Mouse (Mus musculus) forebrain, embryonic 12.5 days (tissue): ENCODE data around the gene Tinf2. TPM values are rescaled to one million over a fixed set of nuclear protein-coding genes. Genes with fewer than 3 reads are reported as not detected.

Experiments used
- ATAC-seq: fragments of 200-750 bp; cut with Nextera tagmentation; 2 replicates; pipeline ENCODE4 v1.8.0; 2017; ENCODE audit warnings: moderate TSS enrichment; ENCODE audit not compliant: low FRiP score
- H3K27ac ChIP-seq: fragments of 300-500 bp; sonication (generic); 2 replicates; pipeline ENCODE4 v1.5.1; 2016; ENCODE audit warnings: mild to moderate bottlenecking
- H3K27me3 ChIP-seq: fragments of 300-500 bp; sonication (generic); 2 replicates; pipeline ENCODE4 v1.6.1; 2016; ENCODE audit warnings: mild to moderate bottlenecking
- H3K36me3 ChIP-seq: fragments of 300-500 bp; sonication (generic); replicated peaks from 2 replicates; pipeline ENCODE4 v1.6.1; 2016; ENCODE audit warnings: mild to moderate bottlenecking
- H3K4me1 ChIP-seq: fragments of 300-500 bp; sonication (generic); 2 replicates; pipeline ENCODE4 v1.6.1; 2016
- H3K4me2 ChIP-seq: fragments of 300-500 bp; sonication (generic); 2 replicates; pipeline ENCODE4 v1.6.1; 2016; ENCODE audit warnings: mild to moderate bottlenecking, moderate library complexity
- H3K4me3 ChIP-seq: fragments of 300-500 bp; sonication (generic); replicated peaks from 2 replicates; pipeline ENCODE4 v1.5.1; 2016; ENCODE audit warnings: mild to moderate bottlenecking
- H3K9ac ChIP-seq: fragments of 300-500 bp; sonication (generic); 2 replicates; pipeline ENCODE4 v1.6.1; 2016; ENCODE audit warnings: mild to moderate bottlenecking
- H3K9me3 ChIP-seq: fragments of 300-500 bp; sonication (generic); 2 replicates; pipeline ENCODE4 v1.6.1; 2016
- WGBS: fragments of 180-500 bp; shearing (Covaris S2); methylation state at CpG from one replicate; pipeline ENCODE4 v1.1.7; 2016; 5-methylcytosine and 5-hydroxymethylcytosine counted together
- polyA plus RNA-seq: library from polyadenylated mRNA; unstranded; fragments of >200 nt; fragmentation: Nextera tagmentation; extraction: Ambion mirVana; gene quantifications from 2 replicates; pipeline ENCODE4 v1.2.1, GENCODE M21; 2016

Gene Tinf2
- polyA plus RNA-seq, 1 experiment from 2014 or later = 68.2 TPM

- H3K27ac ChIP-seq = no peak overlapping the region
- no peak overlapping the region for H3K9ac ChIP-seq
- ATAC-seq = no peak
- H3K36me3 ChIP-seq = peaks cover 27% of the 10 kb centered on the region
- no peak overlapping the region for H3K4me3 ChIP-seq
- H3K27me3 ChIP-seq = 0 out of 2 replicates have a peak, but pooled peaks cover 4% of the 10 kb centered on the region
- H3K4me1 ChIP-seq = peaks cover 8% of the 10 kb centered on the region
- 91% methylated on average over 6 of the region's 6 CpGs for WGBS
- H3K9me3 ChIP-seq = no peaks in the 10 kb centered on the region
- H3K4me2 ChIP-seq = no peak overlapping the region
Measured at GRCm38 (mm10) chr14:55719737-55720136, 38.1 kb upstream of the Tinf2 start.

DNA sequence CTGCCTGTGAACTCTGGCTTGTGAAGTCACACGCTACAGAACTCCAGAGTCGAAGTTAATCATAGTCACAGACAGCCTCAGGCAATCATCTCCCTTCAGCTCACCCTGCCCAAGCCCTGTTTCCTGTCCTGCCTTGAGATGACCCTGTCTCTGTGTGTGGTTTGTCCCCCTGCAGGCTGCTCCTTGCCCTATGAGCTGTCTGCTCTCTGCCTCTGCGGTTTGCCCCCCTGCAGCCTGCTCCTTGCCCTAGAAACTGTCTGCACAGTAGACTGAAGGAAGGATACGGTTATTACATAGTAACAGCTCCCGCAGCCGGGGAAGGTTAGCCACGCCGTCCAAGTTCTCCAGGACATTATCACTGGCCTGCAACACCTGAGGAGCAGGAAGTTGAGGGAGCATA, 35.3 kb upstream of the Tinf2 start:
- peaks cover 12% of the 10 kb centered on the region for H3K4me1 ChIP-seq
- H3K9me3 ChIP-seq = no peaks in the 10 kb centered on the region
- peaks cover 28% of the 10 kb centered on the region for H3K27me3 ChIP-seq
- no peak overlapping the region for H3K9ac ChIP-seq
- 81% methylated on average over 8 of the region's 8 CpGs for WGBS
- no peak overlapping the region for H3K27ac ChIP-seq
- H3K4me2 ChIP-seq = no peak overlapping the region
- no peak overlapping the region for H3K4me3 ChIP-seq
- no peak for ATAC-seq
- H3K36me3 ChIP-seq = peaks cover 27% of the 10 kb centered on the region

- no peak for ATAC-seq
- H3K9ac ChIP-seq = no peak overlapping the region
- H3K27me3 ChIP-seq = peaks cover 28% of the 10 kb centered on the region
- no peak overlapping the region for H3K4me2 ChIP-seq
- WGBS = 90% methylated on average over 6 of the region's 6 CpGs
- H3K4me3 ChIP-seq = no peak overlapping the region
- no peak overlapping the region for H3K27ac ChIP-seq
- H3K36me3 ChIP-seq = peaks cover 27% of the 10 kb centered on the region
- no peaks in the 10 kb centered on the region for H3K9me3 ChIP-seq
- peaks cover 9% of the 10 kb centered on the region for H3K4me1 ChIP-seq
Measured at GRCm38 (mm10) chr14:55716271-55716670, 34.7 kb upstream of the Tinf2 start.

GRCm38 (mm10) chr14:55714893-55715292, 33.3 kb upstream of the Tinf2 start:
- no peak overlapping the region for H3K4me2 ChIP-seq
- no peak overlapping the region for H3K27ac ChIP-seq
- peaks cover 28% of the 10 kb centered on the region for H3K27me3 ChIP-seq
- H3K4me3 ChIP-seq = no peak overlapping the region
- H3K9me3 ChIP-seq = no peaks in the 10 kb centered on the region
- peaks cover 27% of the 10 kb centered on the region for H3K36me3 ChIP-seq
- no peak overlapping the region for H3K9ac ChIP-seq
- 39% methylated on average over 6 of the region's 6 CpGs for WGBS
- no peak for ATAC-seq
- peaks cover 5% of the 10 kb centered on the region; the same call in 1 of the 2 replicates for H3K4me1 ChIP-seq

DNA sequence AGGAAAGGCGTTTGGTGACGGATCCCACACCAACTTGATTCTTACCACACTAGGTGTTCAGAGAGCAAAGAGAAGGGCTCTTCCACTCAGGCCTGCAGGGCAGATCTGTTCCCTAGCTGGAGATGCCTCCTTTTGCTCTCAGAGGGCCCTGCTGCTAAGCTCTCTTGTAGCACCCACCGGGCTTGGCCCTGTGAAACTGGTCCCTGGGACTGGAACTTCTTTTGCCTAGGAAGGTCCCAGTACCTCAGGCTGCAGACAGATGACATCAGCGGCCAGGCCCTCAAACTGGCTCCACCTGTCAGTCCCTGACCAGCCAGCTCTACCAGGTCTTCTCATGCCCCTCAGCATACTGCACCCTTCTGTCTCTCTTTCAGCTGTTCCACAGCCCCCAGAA, 32.1 kb upstream of the Tinf2 start, which contains the start of gene Tgm1:
Gene Tgm1 (minus strand): TSS at position 198 of the 394 bp plus-strand sequence.
- ATAC-seq = no peak
- Histone ChIP-seq H3K9me3 (no peaks in the 10 kb centered on the region), H3K4me1 (peaks cover 5% of the 10 kb centered on the region; the same call in 1 of the 2 replicates), H3K36me3 (peaks cover 25% of the 10 kb centered on the region), H3K27ac (no peak within 1 kb of the TSS), H3K4me2 (peak within 1 kb of the TSS; percentile 26; the same call in 1 of the 2 replicates), H3K27me3 (peaks cover 28% of the 10 kb centered on the region), H3K9ac (no peak within 1 kb of the TSS), H3K4me3 (no peak within 1 kb of the TSS)
- WGBS = 24% methylated on average over 4 of the region's 4 CpGs

DNA sequence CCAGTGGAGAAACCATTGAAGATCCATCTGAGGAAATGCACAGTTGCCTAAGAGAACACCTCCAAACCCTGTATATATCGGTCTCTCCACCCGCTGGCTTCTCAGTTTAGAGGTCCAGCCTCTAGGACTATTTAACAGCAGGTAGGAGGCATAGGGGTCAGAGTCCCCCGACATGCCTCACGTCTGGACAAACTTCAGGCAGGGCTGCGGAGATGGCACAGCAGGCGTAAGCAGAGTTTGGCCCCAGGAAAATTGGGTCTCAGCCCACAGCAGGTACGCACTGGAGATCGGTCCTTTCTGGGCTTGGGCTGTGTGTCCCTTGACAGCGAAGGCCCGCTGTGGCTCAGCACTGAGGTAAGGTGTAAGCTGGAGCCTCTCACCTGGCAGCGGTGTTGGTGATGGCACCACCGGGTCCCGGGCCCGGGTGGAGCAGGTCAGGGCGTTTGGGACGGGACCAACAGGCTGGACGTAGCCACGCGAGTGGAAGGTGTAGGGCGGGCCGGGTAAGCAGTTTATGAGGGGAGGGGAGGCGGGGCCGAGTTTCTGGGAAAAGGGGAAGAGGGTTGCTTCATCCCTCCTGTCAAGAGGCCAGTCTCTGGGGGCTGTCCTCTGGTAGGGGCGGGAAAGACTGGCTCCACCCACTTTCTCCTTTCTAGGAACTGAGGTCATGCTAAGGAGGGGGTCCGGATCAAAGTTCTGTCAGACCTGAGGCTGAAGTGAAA, 31.5 kb upstream of the Tinf2 start:
- ATAC-seq = no peak
- Histone ChIP-seq H3K9me3 (no peaks in the 10 kb centered on the region), H3K4me1 (peaks cover 5% of the 10 kb centered on the region; the same call in 1 of the 2 replicates), H3K9ac (no peak overlapping the region), H3K4me3 (no peak overlapping the region), H3K4me2 (peak overlapping the region; percentile 26; the same call in 1 of the 2 replicates), H3K27ac (no peak overlapping the region), H3K36me3 (peaks cover 19% of the 10 kb centered on the region), H3K27me3 (peaks cover 28% of the 10 kb centered on the region)
- 16% methylated on average over 25 of the region's 25 CpGs for WGBS

GRCm38 (mm10) chr14:55711786-55712185, 30.2 kb upstream of the Tinf2 start:
- WGBS = 82% methylated on average over 7 of the region's 7 CpGs
- no peak for ATAC-seq

DNA sequence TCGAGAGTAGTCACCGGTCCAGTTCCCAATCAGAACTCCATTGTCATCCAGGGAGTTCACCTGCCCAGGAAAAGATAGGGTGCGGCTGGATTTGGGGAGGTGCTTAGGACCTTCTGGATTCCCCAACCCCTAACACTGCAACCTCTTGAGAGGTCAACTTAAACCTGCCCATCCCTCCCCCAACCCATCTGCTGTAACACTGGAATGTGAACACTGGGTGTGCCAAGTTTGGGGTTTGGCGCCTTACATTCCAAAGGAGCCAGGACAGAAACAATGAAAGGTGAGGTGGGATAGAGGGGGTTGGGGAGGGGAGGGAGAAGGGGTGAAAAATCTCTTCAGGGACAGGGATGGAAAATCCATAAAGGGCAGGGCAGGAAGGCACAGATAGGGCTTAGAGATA, 27.9 kb upstream of the Tinf2 start:
- Histone ChIP-seq H3K4me3 (no peak overlapping the region), H3K4me1 (peaks cover 5% of the 10 kb centered on the region; the same call in 1 of the 2 replicates), H3K4me2 (no peak overlapping the region), H3K27me3 (peaks cover 23% of the 10 kb centered on the region), H3K27ac (no peak overlapping the region), H3K9me3 (no peaks in the 10 kb centered on the region), H3K9ac (no peak overlapping the region), H3K36me3 (no peaks in the 10 kb centered on the region)
- 88% methylated on average over 4 of the region's 4 CpGs for WGBS
- ATAC-seq = no peak

More at GRCm38 (mm10) chr14:55711786-55712185, 30.2 kb upstream of the Tinf2 start:
- Histone ChIP-seq H3K36me3 (peaks cover 7% of the 10 kb centered on the region), H3K27me3 (peaks cover 28% of the 10 kb centered on the region), H3K9me3 (no peaks in the 10 kb centered on the region), H3K4me2 (no peak overlapping the region), H3K9ac (no peak overlapping the region), H3K4me1 (peaks cover 5% of the 10 kb centered on the region; the same call in 1 of the 2 replicates), H3K27ac (no peak overlapping the region), H3K4me3 (no peak overlapping the region)

DNA sequence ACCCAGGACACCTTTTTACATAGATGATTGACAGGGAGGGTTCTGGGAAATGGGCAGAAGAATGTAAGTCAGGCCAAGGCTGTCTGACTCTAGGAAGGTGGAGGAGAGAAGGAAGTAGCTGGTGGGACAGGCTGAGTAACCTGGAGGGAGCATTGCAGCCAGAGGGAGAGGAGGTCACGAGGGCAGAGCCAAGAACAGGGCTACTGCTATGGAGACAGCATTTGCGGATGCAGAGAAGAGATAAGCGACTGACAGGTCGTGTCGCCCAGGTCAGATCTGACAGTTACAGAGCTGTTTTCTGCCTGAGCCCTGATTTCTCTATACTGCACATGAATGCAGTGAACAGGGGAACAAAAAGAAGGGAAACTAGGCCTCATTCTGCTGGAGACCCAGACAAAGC, 25.8 kb upstream of the Tinf2 start:
- Histone ChIP-seq H3K36me3 (no peaks in the 10 kb centered on the region), H3K4me2 (no peak overlapping the region), H3K4me3 (no peak overlapping the region), H3K9ac (no peak overlapping the region), H3K27me3 (peaks cover 5% of the 10 kb centered on the region), H3K9me3 (no peaks in the 10 kb centered on the region), H3K4me1 (no peaks in the 10 kb centered on the region), H3K27ac (no peak overlapping the region)
- no peak for ATAC-seq
- WGBS = 82% methylated on average over 5 of the region's 5 CpGs

DNA sequence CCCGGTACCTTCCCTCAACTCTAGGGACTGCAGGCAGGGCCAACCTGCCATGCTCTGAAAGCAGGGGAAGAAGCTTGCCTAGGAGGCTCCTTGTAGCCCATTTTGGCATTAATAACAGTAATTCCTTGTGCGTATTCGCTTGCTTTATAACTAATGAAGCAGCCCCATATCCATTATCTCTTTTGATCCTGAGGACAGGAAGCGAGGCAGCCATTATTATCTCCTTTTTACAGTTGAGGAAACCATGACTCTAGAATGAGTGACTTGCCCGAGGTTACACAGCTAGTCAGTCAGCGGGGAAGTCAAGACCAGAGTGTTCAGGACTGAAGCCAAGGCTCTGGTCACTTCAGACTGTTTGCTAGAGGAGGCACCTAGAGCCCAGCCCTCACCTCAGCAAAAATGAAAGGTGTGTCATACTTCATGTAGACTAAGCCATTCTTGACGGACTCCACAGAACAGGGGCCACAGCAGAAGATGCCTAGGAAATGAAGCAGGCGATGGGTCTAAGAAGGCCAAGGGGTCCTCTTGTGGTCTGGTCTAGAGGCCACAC, 24.5 kb upstream of the Tinf2 start:
- Histone ChIP-seq H3K36me3 (no peaks in the 10 kb centered on the region), H3K9me3 (no peaks in the 10 kb centered on the region), H3K27ac (no peak overlapping the region), H3K4me3 (no peak overlapping the region), H3K4me1 (no peaks in the 10 kb centered on the region), H3K27me3 (no peaks in the 10 kb centered on the region), H3K4me2 (no peak overlapping the region), H3K9ac (no peak overlapping the region)
- WGBS = 92% methylated on average over 8 of the region's 8 CpGs
- ATAC-seq = no peak

DNA sequence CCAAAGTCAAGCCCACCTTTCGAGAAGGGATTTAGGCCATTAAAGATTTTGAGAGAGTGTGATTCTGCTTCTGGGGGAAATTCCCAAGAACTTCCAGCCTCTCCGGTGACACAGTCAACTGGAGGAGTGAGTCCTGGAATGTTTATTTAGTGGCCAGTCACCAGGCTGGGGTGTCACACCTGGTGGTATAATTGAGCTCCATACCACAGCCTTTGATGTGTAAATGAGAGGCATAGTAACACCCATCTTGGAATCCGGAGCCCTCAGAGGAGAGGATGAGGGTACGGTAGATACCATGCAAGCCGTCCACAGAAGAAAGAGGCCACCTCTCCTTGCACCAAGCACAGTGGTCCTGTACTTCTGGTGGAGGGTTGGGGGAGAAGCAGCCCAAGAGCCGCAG, 21.1 kb upstream of the Tinf2 start:
- H3K36me3 ChIP-seq = no peaks in the 10 kb centered on the region

GRCm38 (mm10) chr14:55701131-55701530, 19.5 kb upstream of the Tinf2 start:
- 63% methylated on average over 9 of the region's 9 CpGs for WGBS
- no peaks in the 10 kb centered on the region for H3K4me1 ChIP-seq
- H3K27me3 ChIP-seq = 0 out of 2 replicates have a peak, but pooled peaks cover 5% of the 10 kb centered on the region
- no peak overlapping the region for H3K4me3 ChIP-seq
- no peaks in the 10 kb centered on the region for H3K9me3 ChIP-seq
- no peak for ATAC-seq
- H3K4me2 ChIP-seq = no peak overlapping the region
- no peak overlapping the region for H3K27ac ChIP-seq
- H3K9ac ChIP-seq = no peak overlapping the region
- H3K36me3 ChIP-seq = no peaks in the 10 kb centered on the region

More for the DNA sequence above, 21.1 kb upstream of the Tinf2 start:
- no peak overlapping the region for H3K4me2 ChIP-seq
- 77% methylated on average over 6 of the region's 6 CpGs for WGBS
- no peaks in the 10 kb centered on the region for H3K4me1 ChIP-seq
- no peak overlapping the region for H3K27ac ChIP-seq
- ATAC-seq = no peak
- no peaks in the 10 kb centered on the region for H3K9me3 ChIP-seq
- H3K4me3 ChIP-seq = no peak overlapping the region
- H3K27me3 ChIP-seq = 0 out of 2 replicates have a peak, but pooled peaks cover 5% of the 10 kb centered on the region
- H3K9ac ChIP-seq = no peak overlapping the region
